Mouse (Mus musculus) olfactory bulb, adult 2 months (tissue): ENCODE measurements around the gene Kpna6.

Experiments used
- CTCF ChIP-seq: fragments of 200-500 bp; IDR thresholded peaks from 2 replicates; pipeline ENCODE4 v1.5.1; 2012; ENCODE audit warnings: low read depth, mild to moderate bottlenecking, low read length, moderate library complexity; ENCODE audit not compliant: insufficient read depth
- POLR2A ChIP-seq: fragments of 200-500 bp; IDR thresholded peaks from 2 replicates; pipeline ENCODE4 v1.6.1; 2012; ENCODE audit warnings: mild to moderate bottlenecking, low read depth, low read length, moderate library complexity; ENCODE audit not compliant: insufficient read depth

DNA sequence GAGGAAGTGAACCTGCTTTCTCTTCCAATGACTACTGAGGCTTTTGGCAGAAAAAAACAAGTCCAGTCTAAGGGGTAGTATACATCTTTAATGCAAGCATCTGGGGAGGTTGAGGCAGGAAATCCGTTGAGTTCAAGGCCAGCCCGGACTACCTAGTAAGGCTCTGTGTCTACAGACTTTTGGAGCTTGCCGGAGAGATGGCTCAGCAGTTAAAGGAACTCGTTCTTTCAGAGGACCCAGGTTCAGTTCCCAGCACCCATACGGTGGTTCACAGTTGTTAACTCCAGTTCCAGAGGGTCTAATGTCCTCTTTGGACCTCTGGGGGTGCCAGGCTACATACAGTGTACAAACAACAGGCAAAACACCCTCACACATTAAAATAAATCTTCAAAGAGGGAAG, 54.5 kb downstream of the Kpna6 start:
- no peak for TF ChIP-seq CTCF
- no peak for TF ChIP-seq POLR2A
